Mouse (Mus musculus) testis, adult 2 months (tissue): ENCODE results near the gene Zbtb8b. TPM values are rescaled to one million over a fixed set of nuclear protein-coding genes. Genes with fewer than 3 reads are reported as not detected.
A peak's percentile ranks its signal among the peaks of the same experiment; 100 is the strongest.

Experiments
- H3K27ac ChIP-seq: fragments of 200-500 bp; 2 replicates; pipeline ENCODE4 v1.5.1; 2012; ENCODE audit warnings: low read depth, low read length; ENCODE audit not compliant: control insufficient read depth, insufficient read depth
- H3K27me3 ChIP-seq: fragments of 200-500 bp; 2 replicates; pipeline ENCODE4 v1.6.1; 2012; ENCODE audit warnings: mild to moderate bottlenecking, low read length, moderate library complexity; ENCODE audit not compliant: control insufficient read depth, insufficient read depth
- H3K36me3 ChIP-seq: fragments of 200-500 bp; 2 replicates; pipeline ENCODE4 v1.6.1; 2012; ENCODE audit warnings: mild to moderate bottlenecking, low read length; ENCODE audit not compliant: control insufficient read depth, insufficient read depth
- H3K4me1 ChIP-seq: fragments of 200-500 bp; 2 replicates; pipeline ENCODE4 v1.6.1; 2012; ENCODE audit warnings: low read length; ENCODE audit not compliant: control insufficient read depth, insufficient read depth
- H3K4me3 ChIP-seq: fragments of 200-500 bp; 2 replicates; pipeline ENCODE4 v1.5.1; 2012; ENCODE audit warnings: low read depth, mild to moderate bottlenecking, low read length, moderate library complexity, mixed read lengths; ENCODE audit not compliant: control insufficient read depth
- CTCF ChIP-seq: fragments of 200-500 bp; IDR thresholded peaks from 2 replicates; pipeline ENCODE4 v1.5.1; 2012; ENCODE audit warnings: low read depth, mild to moderate bottlenecking, inconsistent platforms, low read length, moderate library complexity; ENCODE audit not compliant: control insufficient read depth, insufficient read depth, insufficient replicate concordance
- POLR2A ChIP-seq: fragments of 200-500 bp; IDR thresholded peaks from 2 replicates; pipeline ENCODE4 v1.6.1; 2012; ENCODE audit warnings: low read depth, mild to moderate bottlenecking, inconsistent platforms, low read length, moderate library complexity; ENCODE audit not compliant: control insufficient read depth
- polyA plus RNA-seq: library from polyadenylated mRNA; depleted of rRNA; stranded (reverse); fragments of >200 nt; gene quantifications from 2 replicates; pipeline ENCODE4 v1.2.3, GENCODE M21; 2012; rRNA removed

Gene Zbtb8b
- 1.0 and 1.3 TPM in 2 replicates for polyA plus RNA-seq

- Histone ChIP-seq H3K27me3 (no peaks in the 10 kb centered on the region), H3K4me1 (peaks cover 7% of the 10 kb centered on the region), H3K36me3 (no peaks in the 10 kb centered on the region), H3K27ac (no peak within 1 kb of the TSS), H3K4me3 (peak within 1 kb of the TSS; percentile 63)
- TF ChIP-seq POLR2A (no peak), CTCF (no peak)
Observed at GRCm38 (mm10) chr4:129440340-129441063, at the start of gene Zbtb8b. TSS of gene Zbtb8b (minus strand) at chr4:129440853.

- no peak overlapping the region for H3K27ac ChIP-seq
- H3K4me1 ChIP-seq, result no peaks in the 10 kb centered on the region
- H3K4me3 ChIP-seq, result no peak overlapping the region
- TF ChIP-seq POLR2A, result no peak
- no peak for TF ChIP-seq CTCF
- no peaks in the 10 kb centered on the region; the same call in none of the 2 replicates for H3K36me3 ChIP-seq
- H3K27me3 ChIP-seq, result no peaks in the 10 kb centered on the region
Observed at GRCm38 (mm10) chr4:129481090-129481489, 40.4 kb upstream of the Zbtb8b start.

DNA sequence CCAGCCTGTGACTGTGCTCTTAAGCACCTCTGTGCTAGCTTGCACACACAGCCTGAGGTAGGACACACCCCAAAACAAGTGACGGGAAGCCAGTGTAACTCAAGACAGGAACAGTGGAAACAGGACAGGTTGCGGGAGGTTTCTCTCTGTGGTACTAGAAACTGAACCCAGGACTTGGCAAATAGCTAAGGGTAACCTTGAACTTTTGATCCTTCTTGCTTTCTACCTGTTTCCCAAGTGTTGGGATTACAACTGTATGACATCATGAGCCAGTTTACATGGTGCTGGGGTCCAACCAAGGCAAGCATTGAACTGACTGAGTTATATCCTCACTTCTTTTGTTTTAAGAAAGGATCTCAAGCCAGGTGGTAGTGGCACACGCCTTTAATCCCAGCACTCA, 39.2 kb upstream of the Zbtb8b start:
- Histone ChIP-seq H3K27me3 (no peaks in the 10 kb centered on the region), H3K36me3 (no peaks in the 10 kb centered on the region; the same call in 1 of the 2 replicates), H3K4me3 (no peak overlapping the region), H3K27ac (no peak overlapping the region), H3K4me1 (no peaks in the 10 kb centered on the region)
- TF ChIP-seq POLR2A (no peak), CTCF (no peak)

- no peaks in the 10 kb centered on the region for H3K27me3 ChIP-seq
- no peak for TF ChIP-seq CTCF
- peak; percentile 23; the same call in 1 of the 2 replicates for TF ChIP-seq POLR2A
- H3K36me3 ChIP-seq, result peaks cover 4% of the 10 kb centered on the region
- H3K27ac ChIP-seq, result no peak overlapping the region
- H3K4me1 ChIP-seq, result no peaks in the 10 kb centered on the region
- no peak overlapping the region for H3K4me3 ChIP-seq
Observed at GRCm38 (mm10) chr4:129476047-129476446, 35.4 kb upstream of the Zbtb8b start.

- Histone ChIP-seq H3K27me3 (no peaks in the 10 kb centered on the region), H3K27ac (no peak overlapping the region), H3K36me3 (peaks cover 3% of the 10 kb centered on the region), H3K4me3 (no peak overlapping the region), H3K4me1 (peaks cover 11% of the 10 kb centered on the region)
- TF ChIP-seq POLR2A (no peak), CTCF (no peak)
Observed at GRCm38 (mm10) chr4:129464286-129464815, 23.7 kb upstream of the Zbtb8b start.

GRCm38 (mm10) chr4:129463097-129464059, 22.7 kb upstream of the Zbtb8b start:
- peak overlapping the region; percentile 98 for H3K4me3 ChIP-seq
- no peak overlapping the region for H3K27ac ChIP-seq
- peaks cover 1% of the 10 kb centered on the region; the same call in 1 of the 2 replicates for H3K36me3 ChIP-seq
- no peaks in the 10 kb centered on the region for H3K27me3 ChIP-seq
- TF ChIP-seq POLR2A (no peak), CTCF (no peak)
- peaks cover 11% of the 10 kb centered on the region for H3K4me1 ChIP-seq

GRCm38 (mm10) chr4:129462118-129462517, 21.5 kb upstream of the Zbtb8b start:
- TF ChIP-seq CTCF, result no peak
- no peak for TF ChIP-seq POLR2A

More at GRCm38 (mm10) chr4:129462118-129462517, 21.5 kb upstream of the Zbtb8b start:
- Histone ChIP-seq H3K27me3 (no peaks in the 10 kb centered on the region), H3K36me3 (peaks cover 1% of the 10 kb centered on the region; the same call in 1 of the 2 replicates), H3K4me1 (peaks cover 11% of the 10 kb centered on the region), H3K4me3 (peak overlapping the region; percentile 98), H3K27ac (0 out of 2 replicates have a peak overlapping the region, but pooled peaks have one; percentile 2)
